ENCODE assay signal across 24 mouse cellular contexts in genomic region chr11:54718601-54719000, GRCm38 (mm10).
DNase-seq lines count a peak whose midpoint lies in the region; ATAC-seq and TF ChIP-seq lines count a peak whose summit lies in the region.
"Had no signal": no experiment of that assay in that cellular context is flagged by ENCODE, and none has a peak within 500 bp of the region (broad histone marks: within the 10 kb centered on the region; RNA-seq: fewer than 3 reads in every experiment).

No protein-coding gene starts in this region.

- 90% methylated on average over 3 of the region's 3 CpGs for WGBS in midbrain, embryonic 14.5 days
- 92% methylated on average over 3 of the region's 3 CpGs for WGBS in midbrain, embryonic 11.5 days

- no peak overlapping the region for H3K4me3 ChIP-seq in gastrocnemius, adult 2 months
- no peak overlapping the region for H3K4me3 ChIP-seq in midbrain, embryonic 14.5 days (replicated peaks; ENCODE audit: low read depth, low read length)
- no peak overlapping the region for H3K4me3 ChIP-seq in midbrain, embryonic 11.5 days (ENCODE audit: low read depth, low read length)
- H3K4me3 ChIP-seq: embryonic facial prominence, embryonic 12.5 days; erythroblast, embryonic 14.5 days; forebrain, embryonic 15.5 days; intestine, embryonic 15.5 days; limb, embryonic 10.5 days; liver, embryonic 12.5 days; megakaryocyte, embryonic 14.5 days; neural tube, embryonic 12.5 days had no signal

- intact Hi-C loops in gastrocnemius, adult 2 months (cut with DNase I), result no loop called here

- no peak overlapping the region for H3K9ac ChIP-seq in midbrain, embryonic 14.5 days (replicated peaks; ENCODE audit: low read length)
- H3K9ac ChIP-seq in midbrain, embryonic 11.5 days (ENCODE audit: low read length), result no peak overlapping the region
- H3K9ac ChIP-seq: embryonic facial prominence, embryonic 12.5 days; forebrain, embryonic 15.5 days; intestine, embryonic 15.5 days; liver, embryonic 12.5 days; neural tube, embryonic 12.5 days had no signal

- H3K9me3 ChIP-seq in midbrain, embryonic 14.5 days (ENCODE audit: control insufficient read depth, low read length), result no peaks in the 10 kb centered on the region; the same call in 1 of the 2 replicates
- H3K9me3 ChIP-seq in midbrain, embryonic 11.5 days (ENCODE audit: control insufficient read depth, low read length), result no peaks in the 10 kb centered on the region
- H3K9me3 ChIP-seq: embryonic facial prominence, embryonic 12.5 days; forebrain, embryonic 15.5 days; intestine, embryonic 15.5 days; limb, embryonic 10.5 days; liver, embryonic 12.5 days; megakaryocyte, embryonic 14.5 days; neural tube, embryonic 12.5 days had no signal

- no peak for ATAC-seq in midbrain, embryonic 14.5 days (ENCODE audit: low FRiP score, low TSS enrichment)
- ATAC-seq in midbrain, embryonic 11.5 days (ENCODE audit: low FRiP score), result no peak
- ATAC-seq: forebrain, embryonic 15.5 days; intestine, embryonic 15.5 days; liver, embryonic 12.5 days; Patski had no signal

- H3K4me2 ChIP-seq in midbrain, embryonic 14.5 days (ENCODE audit: low read length), result no peak overlapping the region
- no peak overlapping the region for H3K4me2 ChIP-seq in midbrain, embryonic 11.5 days
- H3K4me2 ChIP-seq: embryonic facial prominence, embryonic 12.5 days; forebrain, embryonic 15.5 days; intestine, embryonic 15.5 days; liver, embryonic 12.5 days; neural tube, embryonic 12.5 days had no signal

- peaks cover 68% of the 10 kb centered on the region for H3K36me3 ChIP-seq in midbrain, embryonic 14.5 days (ENCODE audit: control insufficient read depth, insufficient read depth, low read length)
- H3K36me3 ChIP-seq in midbrain, embryonic 11.5 days (ENCODE audit: control insufficient read depth, insufficient read depth, low read length), result peaks cover 25% of the 10 kb centered on the region

- TF ChIP-seq CTCF in gastrocnemius, adult 2 months (IDR thresholded peaks at IDR 0.05), result no peak

- H3K27me3 ChIP-seq in midbrain, embryonic 14.5 days (ENCODE audit: control insufficient read depth, insufficient read depth, low read length), result no peaks in the 10 kb centered on the region
- H3K27me3 ChIP-seq in midbrain, embryonic 11.5 days (ENCODE audit: control insufficient read depth, insufficient read depth, low read length), result no peaks in the 10 kb centered on the region
- H3K27me3 ChIP-seq: embryonic facial prominence, embryonic 12.5 days; forebrain, embryonic 15.5 days; intestine, embryonic 15.5 days; liver, embryonic 12.5 days; megakaryocyte, embryonic 14.5 days; neural tube, embryonic 12.5 days; Patski had no signal

- H3K4me1 ChIP-seq in midbrain, embryonic 14.5 days (ENCODE audit: control insufficient read depth, insufficient read depth, low read length), result no peaks in the 10 kb centered on the region
- H3K4me1 ChIP-seq in midbrain, embryonic 11.5 days (ENCODE audit: control insufficient read depth, insufficient read depth, low read length), result no peaks in the 10 kb centered on the region
- H3K4me1 ChIP-seq: embryonic facial prominence, embryonic 12.5 days; forebrain, embryonic 15.5 days; intestine, embryonic 15.5 days; limb, embryonic 10.5 days; liver, embryonic 12.5 days had no signal

- peak; percentile 30 for DNase-seq in gastrocnemius, adult 2 months
- no peak for DNase-seq in gastrocnemius, adult 8-10 months (ENCODE audit: low spot score in 2 of 2)
- no peak for DNase-seq in midbrain, embryonic 14.5 days
- DNase-seq in midbrain, embryonic 11.5 days (ENCODE audit: low spot score, missing footprints), result no peak
- DNase-seq in adrenal gland, adult 8-10 months, result peak; percentile 60
- no peak for DNase-seq in retina, embryonic 14.5 days (ENCODE audit: low spot score)
- DNase-seq in urinary bladder, postnatal 4 days (ENCODE audit: low spot score in 2 of 2), result no peak
- DNase-seq: B cell, adult 2 months; cerebellum, adult 11 months; heart, postnatal 36 days; kidney, adult 9 months; kidney, postnatal 25 days; lung, adult 2 months; spleen, adult 18-20 months; thymus, postnatal 25 days had no signal

- H3K27ac ChIP-seq in gastrocnemius, adult 2 months, result no peak overlapping the region
- H3K27ac ChIP-seq in midbrain, embryonic 14.5 days (replicated peaks; ENCODE audit: low read depth, low read length), result peak overlapping the region; percentile 38; the same call in 1 of the 2 replicates
- H3K27ac ChIP-seq in midbrain, embryonic 11.5 days (ENCODE audit: low read depth, low read length), result no peak overlapping the region
- H3K27ac ChIP-seq: embryonic facial prominence, embryonic 12.5 days; intestine, embryonic 15.5 days; limb, embryonic 10.5 days; liver, embryonic 12.5 days; neural tube, embryonic 12.5 days had no signal

Comparison
In these comparisons a context has a peak if more than half of its experiments do, and no peak if none do; other contexts are left out.
1. DNase-seq: peak in gastrocnemius, adult 2 months (single experiment) and adrenal gland, adult 8-10 months (single experiment); none in gastrocnemius, adult 8-10 months (0 of 2), midbrain, embryonic 14.5 days (single experiment), midbrain, embryonic 11.5 days (single experiment), retina, embryonic 14.5 days (single experiment) and urinary bladder, postnatal 4 days (0 of 2).